Mouse (Mus musculus): ENCODE data around the gene 0610040J01Rik. TPM values are rescaled to one million over a fixed set of nuclear protein-coding genes. Genes with fewer than 3 reads are reported as not detected.
"Not testable (repeated sequence)": the region's sequence is repeated elsewhere in the genome, so short reads cannot be mapped to it uniquely, and the experiment has no call there.

Gene 0610040J01Rik
- polyA plus RNA-seq, 1 experiment from 2014 or later = 2.8 TPM

GRCm38 (mm10) chr5:63886292-63886691 is 74.1 kb downstream of the 0610040J01Rik start:
- H3K27ac ChIP-seq = no peak overlapping the region
- no peaks in the 10 kb centered on the region for H3K4me1 ChIP-seq
- no peak overlapping the region for H3K9ac ChIP-seq
- peak; percentile 48 for ATAC-seq
- H3K9me3 ChIP-seq (replicated peaks) = no peaks in the 10 kb centered on the region; the same call in 1 of the 2 replicates
- no peaks in the 10 kb centered on the region for H3K27me3 ChIP-seq
- H3K4me3 ChIP-seq = no peak overlapping the region
- no peak overlapping the region for H3K4me2 ChIP-seq
- WGBS = 88% methylated on average over 5 of the region's 5 CpGs
- no peaks in the 10 kb centered on the region for H3K36me3 ChIP-seq (ENCODE audit: poor library complexity, severe bottlenecking)

GRCm38 (mm10) chr5:63886709-63887108 is 74.5 kb downstream of the 0610040J01Rik start:
- peak; percentile 77 for ATAC-seq
- 36% methylated on average over 6 of the region's 6 CpGs for WGBS
- no peaks in the 10 kb centered on the region for H3K4me1 ChIP-seq
- no peak overlapping the region for H3K27ac ChIP-seq
- no peak overlapping the region for H3K9ac ChIP-seq
- no peaks in the 10 kb centered on the region; the same call in 1 of the 2 replicates for H3K9me3 ChIP-seq (replicated peaks)
- H3K27me3 ChIP-seq = no peaks in the 10 kb centered on the region
- no peak overlapping the region for H3K4me2 ChIP-seq
- no peak overlapping the region for H3K4me3 ChIP-seq
- H3K36me3 ChIP-seq (ENCODE audit: poor library complexity, severe bottlenecking) = no peaks in the 10 kb centered on the region

DNA sequence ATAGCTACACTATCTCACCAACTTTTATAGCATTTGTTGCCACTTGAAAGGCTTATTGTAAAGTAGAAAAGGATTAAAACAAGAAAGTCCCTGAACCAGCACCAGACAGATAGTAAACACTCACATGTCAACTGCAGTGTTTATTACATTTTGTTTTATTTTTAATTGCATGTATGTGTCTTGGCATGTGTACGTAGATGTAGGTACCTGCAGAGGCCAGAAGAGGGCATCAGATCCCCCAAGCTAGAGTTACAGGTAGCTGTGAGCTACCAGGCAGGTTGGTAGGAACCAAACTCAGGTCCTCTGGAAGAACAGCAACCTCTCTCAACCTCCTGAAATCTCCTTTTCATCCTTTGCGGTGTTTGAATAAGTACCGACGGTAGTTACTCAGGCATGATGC is 74.9 kb downstream of the 0610040J01Rik start:
- H3K36me3 ChIP-seq (ENCODE audit: poor library complexity, severe bottlenecking) = no peaks in the 10 kb centered on the region
- no peak overlapping the region for H3K4me3 ChIP-seq
- peak; percentile 3; the same call in 1 of the 2 replicates for ATAC-seq
- no peak overlapping the region for H3K4me2 ChIP-seq
- no peaks in the 10 kb centered on the region for H3K27me3 ChIP-seq
- no peaks in the 10 kb centered on the region for H3K4me1 ChIP-seq
- no peak overlapping the region for H3K27ac ChIP-seq
- 96% methylated on average over 4 of the region's 4 CpGs for WGBS
- H3K9ac ChIP-seq = no peak overlapping the region
- no peaks in the 10 kb centered on the region; the same call in 1 of the 2 replicates for H3K9me3 ChIP-seq (replicated peaks)

DNA sequence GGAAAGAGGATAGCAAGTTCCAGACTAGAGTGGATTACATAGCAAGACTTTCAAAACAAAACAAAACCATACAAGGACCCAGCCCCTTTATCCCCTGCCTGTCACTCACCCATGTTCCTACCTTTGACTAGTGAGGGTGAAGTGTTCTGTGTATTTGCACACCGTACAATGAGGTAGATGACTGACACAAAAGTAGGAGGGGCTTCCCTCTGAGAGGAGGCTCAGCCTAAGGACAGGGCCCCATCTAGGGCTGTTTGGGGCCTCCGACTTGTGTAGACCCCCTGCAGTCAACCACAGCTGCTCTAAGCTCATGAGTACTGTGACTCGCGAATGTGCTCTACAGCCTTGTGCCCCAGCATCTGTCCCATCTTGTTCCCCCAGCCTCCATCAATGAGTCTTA is 79.1 kb downstream of the 0610040J01Rik start:
- Histone ChIP-seq H3K4me3 (no peak overlapping the region), H3K4me2 (no peak overlapping the region), H3K27ac (no peak overlapping the region), H3K4me1 (no peaks in the 10 kb centered on the region), H3K9ac (no peak overlapping the region), H3K27me3 (no peaks in the 10 kb centered on the region), H3K9me3 (replicated peaks) (no peaks in the 10 kb centered on the region; the same call in 1 of the 2 replicates), H3K36me3 (ENCODE audit: poor library complexity, severe bottlenecking) (no peaks in the 10 kb centered on the region)
- 70% methylated on average over 4 of the region's 4 CpGs for WGBS
- no peak for ATAC-seq

DNA sequence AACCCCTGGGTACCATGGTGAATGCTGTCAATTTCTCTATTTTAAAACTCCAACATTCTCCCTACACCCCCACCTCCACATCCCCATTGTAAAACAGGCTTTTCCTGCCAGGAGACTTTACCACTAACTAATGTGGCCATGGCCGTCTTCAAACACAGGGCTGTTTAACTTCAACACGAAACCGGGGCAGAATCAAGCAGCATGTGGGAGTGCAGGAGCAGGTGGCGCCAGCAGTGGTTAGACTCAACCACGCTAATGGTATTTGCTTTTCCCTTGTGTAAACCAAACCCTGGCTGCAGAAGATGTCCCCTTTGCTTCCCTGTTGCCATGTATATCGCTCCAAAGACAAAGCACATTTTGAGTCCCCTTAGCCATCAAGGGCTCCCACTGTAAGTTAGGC is 79.7 kb downstream of the 0610040J01Rik start:
- 93% methylated on average over 6 of the region's 6 CpGs for WGBS
- Histone ChIP-seq H3K4me3 (no peak overlapping the region), H3K27ac (no peak overlapping the region), H3K36me3 (ENCODE audit: poor library complexity, severe bottlenecking) (no peaks in the 10 kb centered on the region), H3K4me2 (no peak overlapping the region), H3K27me3 (no peaks in the 10 kb centered on the region), H3K9ac (no peak overlapping the region), H3K9me3 (replicated peaks) (no peaks in the 10 kb centered on the region; the same call in 1 of the 2 replicates), H3K4me1 (no peaks in the 10 kb centered on the region)
- ATAC-seq = no peak

GRCm38 (mm10) chr5:63897001-63897819 is 85.0 kb downstream of the 0610040J01Rik start:
- not testable (repeated sequence) for H3K36me3 ChIP-seq (ENCODE audit: poor library complexity, severe bottlenecking); H3K4me1 ChIP-seq; H3K27ac ChIP-seq; H3K9ac ChIP-seq; H3K9me3 ChIP-seq (replicated peaks); H3K27me3 ChIP-seq; H3K4me3 ChIP-seq; H3K4me2 ChIP-seq
- 89% methylated on average over 5 of the region's 5 CpGs for WGBS
- ATAC-seq = 0 out of 2 replicates have a peak, but pooled peaks have one; percentile 33

- Histone ChIP-seq H3K27ac (no peak overlapping the region), H3K9ac (no peak overlapping the region), H3K36me3 (ENCODE audit: poor library complexity, severe bottlenecking) (no peaks in the 10 kb centered on the region), H3K27me3 (no peaks in the 10 kb centered on the region), H3K4me2 (no peak overlapping the region), H3K9me3 (replicated peaks) (no peaks in the 10 kb centered on the region), H3K4me3 (no peak overlapping the region), H3K4me1 (no peaks in the 10 kb centered on the region)
- ATAC-seq = no peak
- WGBS = 84% methylated on average over 3 of the region's 3 CpGs
Observed at GRCm38 (mm10) chr5:63897820-63898110, 85.6 kb downstream of the 0610040J01Rik start.

GRCm38 (mm10) chr5:63903329-63903728 is 91.2 kb downstream of the 0610040J01Rik start:
- Histone ChIP-seq H3K4me2 (no peak overlapping the region), H3K27ac (no peak overlapping the region), H3K9ac (no peak overlapping the region), H3K4me3 (no peak overlapping the region), H3K9me3 (replicated peaks) (no peaks in the 10 kb centered on the region), H3K4me1 (no peaks in the 10 kb centered on the region), H3K36me3 (ENCODE audit: poor library complexity, severe bottlenecking) (no peaks in the 10 kb centered on the region), H3K27me3 (no peaks in the 10 kb centered on the region)
- no peak for ATAC-seq
- WGBS = 93% methylated on average over 3 of the region's 3 CpGs

DNA sequence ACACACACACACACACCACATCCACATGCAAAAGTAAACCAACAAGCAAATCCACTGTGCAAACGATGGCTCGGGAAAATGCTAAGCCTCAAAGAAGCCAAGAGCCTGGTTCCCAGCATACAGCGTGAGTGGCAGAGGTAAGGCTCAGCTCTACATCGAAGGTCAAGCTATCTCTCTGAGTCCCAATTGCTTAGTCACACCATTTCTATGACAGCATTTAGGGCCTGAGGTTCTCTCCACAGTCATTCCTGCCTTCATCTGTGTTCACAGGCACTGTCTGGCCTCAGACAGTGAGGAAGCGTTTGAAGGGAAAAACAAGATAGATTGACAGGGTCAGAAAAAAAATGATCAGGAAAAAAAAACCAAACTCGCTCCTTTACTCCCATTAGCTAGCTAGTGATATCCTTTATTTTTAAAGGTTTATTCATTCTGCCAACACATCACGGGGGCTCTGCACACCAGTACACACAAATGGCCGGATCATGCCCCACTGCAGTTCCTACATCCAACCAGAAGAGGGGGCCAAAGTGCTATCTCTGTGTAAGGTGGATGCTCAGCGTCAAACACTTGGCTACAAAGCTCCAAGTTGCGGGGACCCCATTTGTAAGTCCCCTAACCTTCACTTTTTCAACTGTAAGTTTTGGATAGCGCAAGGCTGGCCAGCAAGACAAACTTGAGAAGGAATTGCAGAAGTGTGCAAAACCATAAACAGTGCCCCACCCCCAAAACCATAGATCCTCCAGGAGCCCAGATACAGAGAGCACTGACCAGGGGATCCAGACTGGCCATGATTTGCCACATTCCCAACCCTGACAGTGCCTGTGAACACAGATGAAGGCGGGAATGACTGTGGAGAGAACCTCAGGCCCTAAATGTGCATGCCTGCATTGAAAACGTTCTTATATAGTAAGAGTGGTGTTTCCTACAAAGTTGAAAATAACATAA is 94.3 kb downstream of the 0610040J01Rik start:
- H3K4me1 ChIP-seq = no peaks in the 10 kb centered on the region

DNA sequence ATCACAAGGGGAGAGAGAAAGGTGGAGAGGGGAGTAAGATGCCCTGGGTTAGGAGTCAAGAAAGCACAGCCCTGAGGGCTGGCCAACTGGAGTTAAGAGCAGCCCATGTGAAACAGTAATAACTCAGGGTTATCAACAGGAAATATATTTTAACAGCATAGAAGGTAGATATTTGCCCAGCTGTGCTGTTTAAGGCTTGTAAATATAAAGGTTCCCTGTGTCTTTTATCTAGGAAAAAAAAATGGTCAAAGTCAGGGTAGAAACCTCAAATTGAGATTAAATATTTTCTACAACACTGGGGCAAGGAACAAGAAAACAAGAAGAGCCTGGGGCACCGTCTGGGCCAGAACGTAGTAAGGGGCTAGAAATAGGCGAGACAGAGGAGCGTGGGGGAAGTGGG is 95.3 kb downstream of the 0610040J01Rik start:
- Histone ChIP-seq H3K27me3 (no peaks in the 10 kb centered on the region), H3K4me2 (no peak overlapping the region), H3K9ac (no peak overlapping the region), H3K36me3 (ENCODE audit: poor library complexity, severe bottlenecking) (0 out of 2 replicates have a peak, but pooled peaks cover 4% of the 10 kb centered on the region), H3K4me3 (no peak overlapping the region), H3K4me1 (no peaks in the 10 kb centered on the region), H3K9me3 (replicated peaks) (no peaks in the 10 kb centered on the region), H3K27ac (no peak overlapping the region)
- 85% methylated on average over 4 of the region's 4 CpGs for WGBS
- no peak for ATAC-seq

More for the DNA sequence above, 94.3 kb downstream of the 0610040J01Rik start:
- Histone ChIP-seq H3K27me3 (no peaks in the 10 kb centered on the region), H3K36me3 (ENCODE audit: poor library complexity, severe bottlenecking) (0 out of 2 replicates have a peak, but pooled peaks cover 4% of the 10 kb centered on the region), H3K9ac (no peak overlapping the region), H3K4me2 (no peak overlapping the region), H3K27ac (no peak overlapping the region), H3K4me3 (no peak overlapping the region), H3K9me3 (replicated peaks) (no peaks in the 10 kb centered on the region)
- peak; percentile 82 for ATAC-seq
- 42% methylated on average over 13 of the region's 13 CpGs for WGBS

DNA sequence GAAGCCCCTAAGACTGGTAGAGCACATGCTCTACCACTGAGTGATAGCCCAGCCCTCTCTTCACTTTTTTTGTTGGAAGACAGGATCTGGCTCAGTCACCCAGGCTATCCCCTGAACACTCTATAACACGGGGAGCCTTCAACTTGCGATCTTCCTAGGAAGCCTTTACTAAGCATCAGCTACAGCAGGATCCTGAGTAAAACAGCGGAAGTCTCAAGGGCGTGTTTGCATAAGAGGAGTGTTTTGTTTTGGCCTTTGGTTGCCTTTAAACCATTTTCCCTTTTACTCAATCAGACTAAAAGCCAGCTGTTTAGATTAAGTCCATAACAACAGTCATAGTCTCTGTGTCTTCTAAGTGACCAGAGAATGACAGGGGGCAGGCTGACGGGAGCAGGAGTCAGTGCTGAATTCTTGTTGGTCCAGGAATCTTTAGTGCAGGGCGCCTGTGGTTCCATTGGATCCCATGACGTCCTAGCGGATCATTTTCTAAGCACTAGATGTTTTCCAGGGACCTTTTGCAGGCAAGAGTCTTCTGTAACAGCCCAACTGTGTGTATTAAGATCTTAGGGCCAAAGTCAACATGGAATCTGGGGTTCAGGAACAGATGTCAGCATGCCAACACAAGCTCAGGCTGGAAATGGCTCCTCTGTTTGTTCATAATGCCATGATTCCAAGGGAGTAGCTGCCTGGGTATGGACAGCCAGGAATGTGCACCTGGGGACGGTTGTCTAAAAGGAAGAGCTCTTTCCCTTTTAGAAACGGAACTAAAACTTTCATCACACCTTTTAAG is 98.2 kb downstream of the 0610040J01Rik start:
- WGBS = 88% methylated on average over 10 of the region's 10 CpGs
- Histone ChIP-seq H3K9me3 (replicated peaks) (no peaks in the 10 kb centered on the region), H3K4me1 (no peaks in the 10 kb centered on the region), H3K9ac (no peak overlapping the region), H3K4me3 (no peak overlapping the region), H3K4me2 (no peak overlapping the region), H3K36me3 (ENCODE audit: poor library complexity, severe bottlenecking) (0 out of 2 replicates have a peak, but pooled peaks cover 4% of the 10 kb centered on the region), H3K27me3 (no peaks in the 10 kb centered on the region), H3K27ac (no peak overlapping the region)
- no peak for ATAC-seq
